Mouse (Mus musculus): Measurements from ENCODE around the gene Gsdma3. TPM values are rescaled to one million over a fixed set of nuclear protein-coding genes. Genes with fewer than 3 reads are reported as not detected.
A peak's percentile ranks its signal among the peaks of the same experiment; 100 is the strongest.
"Not testable (repeated sequence)": the region's sequence is repeated elsewhere in the genome, so short reads cannot be mapped to it uniquely, and the experiment has no call there.

Gsdma3 gene
- polyA plus RNA-seq, 1 experiment = not detected

DNA sequence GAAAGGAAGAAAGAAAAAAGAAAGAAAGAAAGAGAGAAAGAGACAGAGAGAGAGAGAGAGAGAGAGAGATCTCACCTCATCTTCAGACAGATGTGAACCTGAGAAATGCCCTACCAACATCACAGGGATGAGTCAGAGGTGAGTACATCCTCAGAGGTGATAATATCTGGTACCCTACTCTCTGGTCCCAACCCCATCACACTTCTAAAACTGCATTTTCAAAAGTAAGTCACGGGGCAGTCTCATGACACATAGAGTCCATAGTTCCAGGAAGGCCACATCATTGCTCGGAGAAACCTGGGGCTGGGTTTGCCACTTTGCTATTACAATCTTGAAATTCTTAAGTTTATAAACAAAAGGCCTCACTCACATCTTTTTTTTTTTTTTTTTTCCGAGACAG, 30.2 kb upstream of the Gsdma3 start:
- WGBS = 81% methylated on average over 3 of the region's 3 CpGs
- Histone ChIP-seq H3K27ac (ENCODE audit: insufficient read depth, low read length) (no peak overlapping the region), H3K4me3 (ENCODE audit: extremely low read depth, insufficient read depth, insufficient read length) (no peak overlapping the region)

DNA sequence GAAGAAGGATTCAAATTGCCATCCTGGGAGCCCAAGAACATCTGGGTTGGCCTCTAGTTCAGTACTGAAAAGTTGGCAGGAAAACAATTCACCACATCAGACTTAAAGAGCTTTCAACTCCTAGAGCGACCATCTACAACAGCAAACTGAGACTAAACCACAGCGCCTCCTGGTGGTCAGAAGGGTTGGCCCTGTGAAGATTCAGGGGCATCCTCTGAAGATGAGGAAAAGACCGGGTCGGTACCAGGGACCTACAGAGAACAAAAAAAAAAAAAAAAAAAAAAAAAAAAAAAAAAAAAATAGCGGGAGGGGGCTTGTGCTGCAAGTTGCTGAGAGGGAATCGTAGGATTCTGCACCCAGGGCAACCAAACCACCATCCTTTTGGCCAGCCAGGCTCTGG, 28.8 kb upstream of the Gsdma3 start:
- no peaks in the 10 kb centered on the region; the same call in 1 of the 2 replicates for H3K4me1 ChIP-seq (ENCODE audit: control insufficient read depth, insufficient read depth, insufficient read length)
- H3K27me3 ChIP-seq (ENCODE audit: control insufficient read depth, insufficient read depth, low read length) = 0 out of 2 replicates have a peak, but pooled peaks cover 2% of the 10 kb centered on the region
- no peak for TF ChIP-seq POLR2A (IDR thresholded peaks at IDR 0.05; ENCODE audit: low read depth, low read length)
- peak; percentile 80; the same call in 1 of the 2 replicates for TF ChIP-seq CTCF (IDR thresholded peaks at IDR 0.05; ENCODE audit: extremely low read depth, insufficient read depth, insufficient read length, insufficient replicate concordance)
- H3K4me3 ChIP-seq (ENCODE audit: extremely low read depth, insufficient read depth, insufficient read length) = no peak overlapping the region
- peak; percentile 71 for DNase-seq (ENCODE audit: low read depth in 1 of 2, low spot score in 2 of 2)
- 25% methylated on average over 6 of the region's 6 CpGs for WGBS
- no peak overlapping the region for H3K27ac ChIP-seq (ENCODE audit: insufficient read depth, low read length)
- H3K36me3 ChIP-seq (ENCODE audit: control insufficient read depth, insufficient read depth, low read length) = no peaks in the 10 kb centered on the region

More for the DNA sequence above, 30.2 kb upstream of the Gsdma3 start:
- 0 out of 2 replicates have a peak, but pooled peaks cover 2% of the 10 kb centered on the region for H3K27me3 ChIP-seq (ENCODE audit: control insufficient read depth, insufficient read depth, low read length)
- no peaks in the 10 kb centered on the region; the same call in 1 of the 2 replicates for H3K4me1 ChIP-seq (ENCODE audit: control insufficient read depth, insufficient read depth, insufficient read length)
- no peaks in the 10 kb centered on the region for H3K36me3 ChIP-seq (ENCODE audit: control insufficient read depth, insufficient read depth, low read length)
- TF ChIP-seq CTCF (IDR thresholded peaks at IDR 0.05; ENCODE audit: extremely low read depth, insufficient read depth, insufficient read length, insufficient replicate concordance) (no peak), POLR2A (IDR thresholded peaks at IDR 0.05; ENCODE audit: low read depth, low read length) (no peak)
- no peak for DNase-seq (ENCODE audit: low read depth in 1 of 2, low spot score in 2 of 2)

DNA sequence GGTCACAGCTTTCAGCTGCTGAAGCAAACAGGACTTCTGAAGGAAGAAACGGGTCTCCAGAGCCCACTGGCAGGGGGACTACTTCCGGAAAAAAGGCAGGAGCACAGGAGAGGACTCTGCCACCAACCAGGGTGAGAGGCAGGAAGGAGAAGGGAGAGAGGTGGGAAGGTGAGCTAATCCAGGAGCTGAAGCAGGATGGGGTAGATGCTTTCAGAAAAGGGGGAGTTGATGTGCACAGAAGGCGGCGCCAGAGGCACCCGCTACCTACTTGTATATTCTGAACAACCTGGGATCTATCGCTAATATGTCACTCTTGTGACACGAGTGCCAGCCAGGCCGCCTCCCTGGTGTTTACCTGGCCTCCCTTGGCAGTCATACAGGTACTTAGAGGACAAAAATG, 28.2 kb upstream of the Gsdma3 start, which contains the start of gene Lrrc3c:
Lrrc3c (plus strand) TSS at position 301 of the 400 bp plus-strand sequence.
- no peak within 1 kb of the TSS for H3K27ac ChIP-seq (ENCODE audit: insufficient read depth, low read length)
- no peaks in the 10 kb centered on the region for H3K36me3 ChIP-seq (ENCODE audit: control insufficient read depth, insufficient read depth, low read length)
- 0 out of 2 replicates have a peak, but pooled peaks cover 2% of the 10 kb centered on the region for H3K27me3 ChIP-seq (ENCODE audit: control insufficient read depth, insufficient read depth, low read length)

DNA sequence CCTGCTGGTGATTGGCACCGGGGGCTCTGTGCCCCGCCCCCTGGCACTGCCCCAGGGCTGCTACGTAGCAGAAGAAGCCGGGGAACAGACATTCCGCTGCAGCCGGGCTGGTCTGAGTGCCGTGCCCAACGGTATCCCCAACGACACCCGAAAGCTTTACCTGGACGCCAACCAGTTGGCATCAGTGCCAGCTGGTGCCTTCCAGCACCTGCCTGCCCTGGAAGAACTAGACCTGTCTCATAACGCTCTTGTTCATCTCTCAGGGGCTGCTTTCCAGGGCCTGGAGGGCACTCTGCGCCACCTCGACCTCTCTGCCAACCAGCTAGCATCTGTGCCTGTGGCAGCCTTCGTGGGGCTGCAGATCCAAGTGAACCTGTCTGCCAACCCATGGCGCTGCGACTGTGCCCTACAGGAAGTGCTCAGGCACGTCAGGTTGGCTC, 27.3 kb upstream of the Gsdma3 start:
- Histone ChIP-seq H3K36me3 (ENCODE audit: control insufficient read depth, insufficient read depth, low read length) (no peaks in the 10 kb centered on the region), H3K27ac (ENCODE audit: insufficient read depth, low read length) (no peak overlapping the region), H3K4me1 (ENCODE audit: control insufficient read depth, insufficient read depth, insufficient read length) (no peaks in the 10 kb centered on the region; the same call in 1 of the 2 replicates), H3K27me3 (ENCODE audit: control insufficient read depth, insufficient read depth, low read length) (0 out of 2 replicates have a peak, but pooled peaks cover 2% of the 10 kb centered on the region), H3K4me3 (ENCODE audit: extremely low read depth, insufficient read depth, insufficient read length) (no peak overlapping the region)
- DNase-seq (ENCODE audit: low read depth in 1 of 2, low spot score in 2 of 2) = no peak
- TF ChIP-seq CTCF (IDR thresholded peaks at IDR 0.05; ENCODE audit: extremely low read depth, insufficient read depth, insufficient read length, insufficient replicate concordance) (no peak), POLR2A (IDR thresholded peaks at IDR 0.05; ENCODE audit: low read depth, low read length) (no peak)
- 68% methylated on average over 18 of the region's 18 CpGs for WGBS

More for the DNA sequence above, 28.2 kb upstream of the Gsdma3 start, which contains the start of gene Lrrc3c:
- H3K4me1 ChIP-seq (ENCODE audit: control insufficient read depth, insufficient read depth, insufficient read length) = no peaks in the 10 kb centered on the region; the same call in 1 of the 2 replicates
- TF ChIP-seq CTCF (IDR thresholded peaks at IDR 0.05; ENCODE audit: extremely low read depth, insufficient read depth, insufficient read length, insufficient replicate concordance) (no peak), POLR2A (IDR thresholded peaks at IDR 0.05; ENCODE audit: low read depth, low read length) (no peak)
- no peak for DNase-seq (ENCODE audit: low read depth in 1 of 2, low spot score in 2 of 2)
- WGBS = 95% methylated on average over 8 of the region's 8 CpGs
- H3K4me3 ChIP-seq (ENCODE audit: extremely low read depth, insufficient read depth, insufficient read length) = no peak within 1 kb of the TSS

DNA sequence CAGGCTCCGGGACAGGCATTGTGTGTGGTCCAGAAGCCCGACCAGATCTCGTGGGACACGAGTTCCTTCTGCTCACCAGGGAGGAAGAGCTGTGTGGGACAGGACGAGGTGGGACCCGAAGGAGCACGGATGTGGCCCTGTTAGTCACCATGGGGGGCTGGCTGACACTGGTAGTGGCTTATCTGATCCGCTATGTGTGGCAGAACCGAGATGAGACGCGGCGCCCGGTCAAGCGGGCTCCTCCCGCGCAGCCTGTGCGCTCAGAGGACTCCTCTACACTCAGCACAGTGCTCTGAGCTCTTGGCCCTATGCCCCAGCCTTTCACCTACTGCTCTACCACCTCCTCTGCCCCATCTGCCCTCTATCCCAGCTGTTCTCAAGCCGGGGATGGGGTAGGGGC, 26.9 kb upstream of the Gsdma3 start:
- Histone ChIP-seq H3K4me3 (ENCODE audit: extremely low read depth, insufficient read depth, insufficient read length) (no peak overlapping the region), H3K36me3 (ENCODE audit: control insufficient read depth, insufficient read depth, low read length) (no peaks in the 10 kb centered on the region), H3K27me3 (ENCODE audit: control insufficient read depth, insufficient read depth, low read length) (0 out of 2 replicates have a peak, but pooled peaks cover 2% of the 10 kb centered on the region), H3K27ac (ENCODE audit: insufficient read depth, low read length) (no peak overlapping the region), H3K4me1 (ENCODE audit: control insufficient read depth, insufficient read depth, insufficient read length) (no peaks in the 10 kb centered on the region; the same call in 1 of the 2 replicates)
- TF ChIP-seq POLR2A (IDR thresholded peaks at IDR 0.05; ENCODE audit: low read depth, low read length) (no peak), CTCF (IDR thresholded peaks at IDR 0.05; ENCODE audit: extremely low read depth, insufficient read depth, insufficient read length, insufficient replicate concordance) (no peak)
- WGBS = 32% methylated on average over 18 of the region's 18 CpGs
- DNase-seq (ENCODE audit: low read depth in 1 of 2, low spot score in 2 of 2) = no peak

DNA sequence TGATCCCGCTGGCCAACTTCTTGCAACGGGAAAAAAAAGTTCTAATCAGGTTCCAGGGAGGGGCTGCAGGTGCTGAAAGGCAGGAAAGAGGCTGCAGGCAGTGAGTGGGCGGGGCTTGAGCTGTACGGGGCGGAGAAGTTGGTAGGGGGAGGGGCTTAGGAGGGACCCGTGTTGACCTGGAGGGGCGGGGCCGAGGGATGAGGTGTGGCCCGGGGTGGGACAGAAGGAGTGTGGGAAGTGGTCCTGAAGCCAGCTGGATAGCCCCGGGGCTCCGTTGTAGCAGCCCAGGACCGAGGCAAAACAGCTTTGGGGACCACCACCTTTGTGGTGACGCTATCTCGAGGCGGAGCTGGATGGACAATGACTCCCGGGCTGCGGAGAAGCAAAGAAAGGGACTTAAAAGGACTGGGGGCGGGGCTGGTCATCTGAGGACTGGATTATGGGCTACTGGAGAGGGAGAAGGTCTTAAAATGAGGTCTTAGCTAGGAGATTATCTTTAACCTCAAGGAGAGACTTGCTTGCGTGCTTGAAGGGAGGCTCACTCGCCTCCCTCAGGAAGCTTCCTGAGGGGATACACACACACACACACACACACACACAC, 24.0 kb upstream of the Gsdma3 start:
- TF ChIP-seq POLR2A (IDR thresholded peaks at IDR 0.05; ENCODE audit: low read depth, low read length) (no peak), CTCF (IDR thresholded peaks at IDR 0.05; ENCODE audit: extremely low read depth, insufficient read depth, insufficient read length, insufficient replicate concordance) (no peak)
- H3K4me3 ChIP-seq (ENCODE audit: extremely low read depth, insufficient read depth, insufficient read length) = no peak overlapping the region
- no peaks in the 10 kb centered on the region for H3K36me3 ChIP-seq (ENCODE audit: control insufficient read depth, insufficient read depth, low read length)
- no peak overlapping the region for H3K27ac ChIP-seq (ENCODE audit: insufficient read depth, low read length)
- DNase-seq (ENCODE audit: low read depth in 1 of 2, low spot score in 2 of 2) = no peak
- WGBS = 11% methylated on average over 20 of the region's 20 CpGs
- H3K4me1 ChIP-seq (ENCODE audit: control insufficient read depth, insufficient read depth, insufficient read length) = no peaks in the 10 kb centered on the region; the same call in 1 of the 2 replicates
- 0 out of 2 replicates have a peak, but pooled peaks cover 2% of the 10 kb centered on the region for H3K27me3 ChIP-seq (ENCODE audit: control insufficient read depth, insufficient read depth, low read length)

DNA sequence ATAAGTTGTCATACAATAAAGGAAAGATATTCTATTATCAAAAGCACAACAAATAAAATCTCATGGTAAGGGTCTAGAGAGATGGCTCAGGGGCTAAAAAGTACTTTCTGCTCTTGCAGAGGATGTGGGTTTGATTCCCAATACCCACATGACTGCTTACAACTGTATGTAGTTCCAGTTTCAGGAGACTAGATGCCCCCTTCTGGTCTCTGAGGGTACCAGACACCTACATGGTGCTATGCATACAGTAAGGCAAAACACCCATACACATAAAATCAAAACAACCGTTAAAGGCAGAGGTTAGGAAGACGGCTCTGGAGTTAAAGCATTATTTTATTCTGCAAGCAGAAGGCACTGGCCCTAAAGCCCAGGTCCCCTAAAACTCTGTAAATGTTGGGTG, 22.2 kb upstream of the Gsdma3 start:
- TF ChIP-seq POLR2A (IDR thresholded peaks at IDR 0.05; ENCODE audit: low read depth, low read length) (no peak), CTCF (IDR thresholded peaks at IDR 0.05; ENCODE audit: extremely low read depth, insufficient read depth, insufficient read length, insufficient replicate concordance) (no peak)
- no peaks in the 10 kb centered on the region for H3K36me3 ChIP-seq (ENCODE audit: control insufficient read depth, insufficient read depth, low read length)
- no peak overlapping the region for H3K27ac ChIP-seq (ENCODE audit: insufficient read depth, low read length)
- WGBS = 76% methylated on average over 2 of the region's 2 CpGs
- no peak for DNase-seq (ENCODE audit: low read depth in 1 of 2, low spot score in 2 of 2)
- H3K4me1 ChIP-seq (ENCODE audit: control insufficient read depth, insufficient read depth, insufficient read length) = no peaks in the 10 kb centered on the region
- H3K4me3 ChIP-seq (ENCODE audit: extremely low read depth, insufficient read depth, insufficient read length) = no peak overlapping the region
- 0 out of 2 replicates have a peak, but pooled peaks cover 2% of the 10 kb centered on the region for H3K27me3 ChIP-seq (ENCODE audit: control insufficient read depth, insufficient read depth, low read length)

DNA sequence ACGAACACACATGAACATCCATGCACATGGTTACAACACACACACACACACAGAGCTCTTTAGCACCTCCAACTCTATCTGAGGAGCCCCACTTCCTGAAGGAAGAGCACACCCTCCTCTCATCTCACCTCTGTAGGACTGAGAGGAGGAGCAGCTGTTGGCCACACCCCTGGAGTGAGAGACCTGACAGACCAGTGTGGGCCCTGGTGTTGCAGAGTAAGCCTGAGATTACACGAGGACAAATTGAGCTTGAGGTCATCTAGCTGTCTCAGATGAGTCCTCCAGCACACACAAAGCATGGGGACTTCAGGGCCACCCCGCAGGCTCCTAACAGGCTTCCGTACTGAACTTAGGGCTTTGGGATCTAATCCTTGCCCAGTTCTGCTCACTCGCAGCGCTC, 21.2 kb upstream of the Gsdma3 start:
- not testable (repeated sequence) for H3K4me3 ChIP-seq (ENCODE audit: extremely low read depth, insufficient read depth, insufficient read length); DNase-seq (ENCODE audit: low read depth in 1 of 2, low spot score in 2 of 2); H3K27me3 ChIP-seq (ENCODE audit: control insufficient read depth, insufficient read depth, low read length); H3K36me3 ChIP-seq (ENCODE audit: control insufficient read depth, insufficient read depth, low read length); H3K4me1 ChIP-seq (ENCODE audit: control insufficient read depth, insufficient read depth, insufficient read length); H3K27ac ChIP-seq (ENCODE audit: insufficient read depth, low read length)
- WGBS = 71% methylated on average over 6 of the region's 6 CpGs
